Mouse (Mus musculus): ENCODE measurements around the gene Stap2. TPM values are rescaled to one million over a fixed set of nuclear protein-coding genes. Genes with fewer than 3 reads are reported as not detected.

The Stap2 gene
- total RNA-seq, 2 experiments from 2014 or later: 2.1 TPM

DNA sequence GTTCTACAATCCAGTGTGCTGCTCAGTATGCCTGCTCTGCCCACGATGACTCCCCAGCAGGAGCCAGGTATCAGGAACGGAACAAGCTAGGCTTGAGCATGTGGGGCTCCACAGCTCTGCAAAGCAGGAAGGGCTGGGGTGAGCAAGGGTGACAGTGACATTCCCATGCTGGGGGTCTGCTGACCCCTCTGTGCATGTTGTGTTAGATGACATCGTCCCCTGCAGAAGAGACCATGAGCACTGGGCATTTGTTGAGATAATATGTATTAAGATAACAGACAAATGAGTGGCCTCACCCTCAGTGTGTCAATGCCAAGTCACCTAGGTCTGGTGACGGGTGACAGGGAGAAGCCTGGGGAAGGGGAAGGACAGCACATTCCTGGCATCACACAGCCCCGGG, 19.5 kb upstream of the Stap2 start:
- peak in 1 of 2 experiments; percentile 6 for DNase-seq

GRCm38 (mm10) chr17:56024476-56024875, 19.1 kb upstream of the Stap2 start:
- no peak for DNase-seq

DNA sequence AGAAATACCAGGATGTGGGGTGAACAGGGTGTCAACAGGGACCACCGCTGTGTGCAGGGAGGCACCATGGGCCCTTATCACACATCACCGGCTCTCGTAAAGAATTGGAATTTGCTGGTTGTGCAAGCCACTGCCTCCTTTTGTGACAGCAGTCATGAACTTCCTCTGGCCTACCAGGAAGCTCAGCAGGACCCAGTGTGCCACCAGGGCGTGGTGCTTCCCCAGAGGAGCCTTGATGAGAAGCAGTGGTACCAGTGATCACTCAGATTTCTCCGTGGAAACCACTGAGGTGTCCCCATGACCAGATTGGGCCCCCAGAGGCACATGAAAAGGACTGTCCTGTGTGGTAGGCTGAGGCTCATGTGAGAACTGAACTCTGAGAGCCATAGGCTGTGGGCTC, 18.0 kb upstream of the Stap2 start:
- peak in 1 of 2 experiments; percentile 9 for DNase-seq

- DNase-seq: no peak
These were observed 17.6 kb upstream of the Stap2 start for GRCm38 (mm10) chr17:56022989-56023290.

GRCm38 (mm10) chr17:56022131-56022988, 17.0 kb upstream of the Stap2 start:
- peak in 1 of 2 experiments; percentile 11 for DNase-seq

- DNase-seq: peak; percentile 75 to 77
These were observed 16.0 kb upstream of the Stap2 start for GRCm38 (mm10) chr17:56021161-56021910.

DNA sequence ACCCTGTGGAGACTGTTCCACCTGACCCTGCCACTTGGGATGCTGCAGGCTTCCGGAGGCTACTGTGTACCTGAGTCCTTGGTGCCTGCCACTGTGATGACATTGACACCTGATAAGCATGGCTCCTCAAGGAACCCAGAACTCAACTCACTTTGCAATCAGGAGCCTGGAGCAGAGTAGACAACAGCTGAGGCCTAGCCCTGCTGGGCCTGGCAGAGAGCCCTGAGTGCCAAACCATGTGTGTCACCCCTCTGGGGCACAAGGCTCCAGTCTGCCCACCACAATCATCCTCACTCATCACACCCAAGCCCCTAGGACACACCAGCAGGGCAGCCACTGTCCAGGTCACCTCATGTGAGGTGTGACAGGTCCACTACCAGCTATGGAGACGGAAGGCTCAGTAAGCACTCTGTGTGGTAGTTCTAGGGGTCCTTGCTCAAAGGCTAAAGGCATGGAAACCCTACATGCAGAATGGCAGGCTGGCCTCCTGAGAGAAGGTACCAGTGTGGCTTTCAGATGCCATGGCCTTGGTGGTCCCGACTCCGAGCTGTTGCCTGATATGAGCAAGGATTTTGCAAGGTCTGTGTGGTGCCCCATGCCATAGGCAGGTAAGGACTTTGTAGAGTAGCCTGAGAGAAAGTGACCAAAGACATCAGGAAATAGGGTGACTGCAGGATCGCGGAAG, 15.2 kb upstream of the Stap2 start:
- peak in 1 of 2 experiments; percentile 15 for DNase-seq

DNA sequence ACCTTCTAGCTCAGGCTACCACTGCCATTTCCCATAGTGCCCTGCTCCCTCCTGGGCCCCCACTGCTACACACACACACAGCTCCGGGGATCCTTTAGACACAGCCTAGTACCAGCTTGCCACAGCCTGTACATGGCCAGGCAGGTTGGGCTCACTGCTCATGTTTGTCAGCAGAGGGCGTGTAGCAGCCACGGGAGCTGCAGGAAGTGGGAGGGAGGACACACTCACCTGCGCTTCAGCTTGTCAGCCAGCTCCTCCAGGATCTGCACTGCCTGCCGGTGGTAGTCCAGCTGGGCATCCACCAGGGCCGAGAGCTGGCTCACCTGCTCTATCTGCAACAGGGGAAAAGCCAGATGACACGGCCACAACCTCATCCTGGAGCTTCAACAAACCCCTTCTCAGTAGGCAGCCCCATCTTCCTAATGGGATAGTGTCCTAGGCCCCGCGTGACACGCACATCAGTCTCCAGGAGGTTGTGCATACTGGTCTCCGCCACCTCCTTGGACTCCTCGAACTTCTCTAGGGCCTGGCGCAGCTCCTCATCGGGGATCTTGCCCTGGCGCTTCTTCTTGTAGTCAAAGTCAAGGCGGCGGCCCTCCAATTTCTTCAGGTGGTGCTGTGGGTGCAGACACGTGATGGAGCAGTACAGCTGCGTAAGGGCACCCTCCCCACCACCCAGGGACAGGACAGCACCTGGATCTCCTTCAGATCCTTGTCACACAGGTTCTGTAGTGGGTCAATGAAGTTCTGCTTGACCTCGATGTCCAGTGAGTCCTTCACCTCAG, 13.2 kb upstream of the Stap2 start:
- DNase-seq: peak; percentile 52 to 62

DNA sequence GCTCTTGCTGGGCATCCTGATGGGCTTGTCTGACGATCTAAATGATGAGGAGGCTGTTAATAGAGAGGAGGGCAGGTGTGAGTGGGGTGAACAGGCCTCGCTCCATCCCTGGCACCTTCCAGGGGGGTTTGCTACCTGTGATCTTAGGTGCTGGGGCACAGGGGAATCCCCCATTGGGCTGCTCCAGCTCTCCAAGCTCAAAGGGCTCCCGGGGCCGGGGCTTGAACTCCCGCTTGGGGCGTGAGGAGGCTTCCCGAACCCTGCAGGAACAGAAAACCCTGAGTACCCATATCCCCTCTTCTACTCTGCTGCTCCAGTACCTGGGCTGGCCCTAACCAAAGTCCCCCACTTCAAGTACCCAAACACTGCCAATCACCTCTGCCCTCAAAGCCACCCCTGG, 12.5 kb upstream of the Stap2 start:
- peak in 1 of 2 experiments; percentile 25 for DNase-seq

DNA sequence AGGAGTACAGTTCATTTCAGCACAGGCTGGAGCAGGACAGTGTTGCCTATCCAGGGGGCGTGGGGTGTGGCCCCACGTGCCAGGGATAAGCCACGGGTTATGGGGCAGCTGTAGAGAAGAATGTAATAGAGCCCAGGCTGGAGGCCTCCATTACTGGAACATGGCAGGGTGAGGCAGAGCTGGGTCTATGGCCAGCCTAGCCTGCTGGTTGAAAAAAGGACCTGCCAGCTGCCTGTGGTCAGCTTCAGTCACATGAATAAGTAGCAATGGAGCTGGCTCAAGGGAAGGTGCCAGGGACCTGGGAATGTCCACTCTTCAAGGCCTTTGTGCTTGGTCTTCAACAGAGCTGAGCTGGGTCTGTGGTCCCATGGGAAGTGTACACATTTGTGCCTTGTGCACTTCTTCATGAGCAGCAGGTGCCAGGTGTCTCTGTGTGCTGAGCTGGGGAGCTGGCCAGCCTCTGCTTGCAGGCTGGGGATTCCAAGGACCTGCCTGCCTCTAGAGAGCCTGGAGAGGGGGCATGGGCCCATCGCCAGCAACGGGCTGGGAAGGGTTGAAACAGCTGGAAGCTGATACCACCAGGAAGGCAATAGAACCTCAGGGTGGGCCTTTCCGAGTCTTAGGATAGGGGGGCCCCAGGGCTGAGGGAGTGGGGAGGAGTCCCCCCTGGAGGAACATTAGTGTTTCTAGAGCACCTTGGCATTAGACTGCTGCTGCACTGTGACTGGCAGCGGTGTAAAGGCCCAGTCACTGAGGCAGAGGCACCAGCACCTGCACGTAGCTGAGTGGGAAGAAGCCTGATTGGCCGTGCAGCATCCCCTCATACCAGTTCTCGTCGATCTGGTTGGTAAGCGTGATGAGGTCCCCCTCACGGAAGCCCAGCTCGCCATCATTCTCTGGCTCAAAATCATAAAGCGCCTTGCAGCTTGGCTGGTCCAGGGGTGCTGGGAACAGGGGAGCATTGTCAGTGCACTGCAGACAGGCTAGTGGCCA, 11.7 kb upstream of the Stap2 start:
- DNase-seq: no peak

DNA sequence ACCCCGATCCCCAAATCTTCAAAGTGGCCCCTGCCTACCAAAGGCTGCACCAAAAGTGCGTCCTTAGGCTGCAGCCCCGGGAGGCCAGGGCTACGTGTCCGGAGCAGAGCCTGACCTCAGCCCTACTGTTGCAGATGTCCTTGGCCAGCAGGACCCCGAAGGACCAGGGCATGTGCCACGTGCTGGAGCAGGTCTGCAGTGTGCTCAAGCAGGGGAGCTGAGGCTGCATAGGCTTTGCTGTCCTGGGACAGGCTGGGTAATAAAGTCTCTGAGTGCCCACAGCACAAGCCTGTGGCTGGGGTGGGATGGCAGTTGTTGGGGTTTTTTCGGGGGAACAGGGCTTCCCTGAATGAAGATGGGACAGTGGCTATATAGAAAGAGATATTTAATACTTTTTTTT, 11.0 kb upstream of the Stap2 start:
- DNase-seq: no peak

- DNase-seq: no peak
These were observed 9.9 kb upstream of the Stap2 start for GRCm38 (mm10) chr17:56015293-56015692.

DNA sequence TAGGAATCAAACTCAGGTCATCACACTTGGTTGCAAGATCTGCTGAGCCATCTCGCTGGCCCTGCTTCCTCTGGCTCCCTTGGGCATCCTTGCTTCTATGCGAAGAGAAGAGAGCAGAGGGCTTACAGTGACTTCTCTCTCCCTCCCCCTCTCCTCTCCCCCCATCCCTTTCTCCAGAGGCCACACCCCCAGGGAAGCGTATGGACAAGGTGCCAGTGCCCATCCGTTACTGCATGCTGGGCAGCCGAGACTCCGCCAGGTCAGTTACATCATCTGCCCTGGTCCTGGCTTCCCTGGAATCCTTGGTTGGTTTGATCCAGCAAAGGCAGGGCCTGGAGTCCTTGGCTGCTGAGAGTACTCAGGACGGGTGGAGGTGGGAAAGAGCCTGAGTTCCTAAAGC, 6.1 kb upstream of the Stap2 start:
- DNase-seq: no peak

GRCm38 (mm10) chr17:56010681-56011080, 5.3 kb upstream of the Stap2 start:
- DNase-seq: peak in 1 of 2 experiments; percentile 73

DNA sequence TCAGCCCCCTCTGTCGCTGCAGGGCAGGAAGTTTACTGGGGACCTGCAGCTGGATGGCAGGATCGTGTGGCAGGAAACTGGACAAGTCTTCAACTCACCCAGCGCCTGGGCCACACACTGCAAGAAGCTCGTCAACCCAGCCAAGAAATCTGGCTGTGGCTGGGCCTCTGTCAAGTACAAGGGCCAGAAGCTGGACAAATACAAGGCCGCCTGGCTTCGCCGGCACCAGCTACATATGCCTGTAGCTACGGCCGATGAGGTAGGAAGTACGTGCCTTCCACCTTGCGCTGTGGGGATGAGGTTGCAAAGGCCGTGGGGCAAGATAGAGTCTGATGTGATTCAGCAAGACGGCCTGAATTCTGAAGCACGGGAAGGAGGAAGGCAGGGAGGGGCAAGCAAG, 4.9 kb upstream of the Stap2 start:
- DNase-seq: no peak

GRCm38 (mm10) chr17:56009962-56010240, 4.5 kb upstream of the Stap2 start:
- DNase-seq: no peak

- DNase-seq: peak; percentile 92 to 93
These were observed 3.9 kb upstream of the Stap2 start for GRCm38 (mm10) chr17:56009088-56009961.

DNA sequence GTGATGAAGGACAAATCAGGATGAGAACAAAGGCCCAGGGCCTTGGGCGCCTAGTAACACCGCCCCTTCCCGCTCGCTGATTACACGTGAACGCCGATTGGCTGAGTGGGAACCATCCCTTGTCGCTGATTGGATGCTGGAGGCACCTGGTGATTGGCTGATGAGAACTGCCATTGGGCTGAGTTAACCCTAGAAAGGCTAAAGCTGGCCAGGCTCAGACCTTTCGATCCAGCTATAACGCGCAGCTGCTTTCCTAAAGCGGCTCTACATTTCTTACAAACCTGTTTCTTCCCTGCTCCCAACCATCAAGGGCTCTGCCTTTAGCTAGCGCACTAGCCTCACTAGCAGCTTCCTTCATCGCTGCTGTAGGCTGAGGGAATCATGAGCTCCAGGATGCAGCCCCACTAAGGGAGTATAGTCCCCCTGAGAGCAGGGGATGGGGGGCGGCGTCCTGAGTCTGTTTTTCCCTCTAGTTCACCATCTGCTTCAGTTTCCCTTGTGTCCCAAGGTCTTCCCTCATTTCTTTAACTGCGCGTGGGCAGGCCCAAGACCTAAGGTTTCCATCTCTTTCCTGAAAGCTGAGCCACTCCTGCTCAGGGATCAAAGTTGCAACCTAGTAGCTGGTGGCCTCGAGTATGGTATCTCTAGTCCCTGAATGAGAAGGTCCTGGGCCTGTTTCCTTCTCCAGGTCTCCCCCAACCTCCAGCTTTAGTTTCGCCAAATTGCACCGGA, 3.1 kb upstream of the Stap2 start:
- DNase-seq: peak; percentile 88 to 93
